In genomic region chr4:148075259-148075658, GRCm38 (mm10) we compare ENCODE assay signal across 8 mouse cellular contexts. TPM values are rescaled to one million over a fixed set of nuclear protein-coding genes. Genes with fewer than 3 reads are reported as not detected.
DNase-seq lines count a peak whose midpoint lies in the region; ATAC-seq and TF ChIP-seq lines count a peak whose summit lies in the region.

No protein-coding gene starts in this region.

- 0 out of 2 replicates have a peak, but pooled peaks cover 5% of the 10 kb centered on the region for H3K4me1 ChIP-seq in heart, embryonic 15.5 days (replicated peaks)
- H3K4me1 ChIP-seq in kidney, postnatal 0 days (replicated peaks; ENCODE audit: insufficient read depth, low read length), result no peaks in the 10 kb centered on the region
- H3K4me1 ChIP-seq in liver, embryonic 12.5 days, result peaks cover 17% of the 10 kb centered on the region

- ATAC-seq in erythroid progenitor cell, adult 5-6 weeks (replicated peaks; ENCODE audit: low FRiP score, poor library complexity, severe bottlenecking), result peak; percentile 75
- ATAC-seq in heart, embryonic 15.5 days (replicated peaks; ENCODE audit: insufficient number of reproducible peaks, insufficient read depth, low FRiP score, low read depth), result no peak
- no peak for ATAC-seq in kidney, postnatal 0 days (replicated peaks; ENCODE audit: low FRiP score, low read depth)
- ATAC-seq in liver, embryonic 12.5 days, result peak; percentile 62

- 32% methylated on average over 21 of the region's 21 CpGs for WGBS in heart, embryonic 15.5 days
- 31% methylated on average over 21 of the region's 21 CpGs for WGBS in kidney, postnatal 0 days
- 33% methylated on average over 21 of the region's 21 CpGs for WGBS in liver, embryonic 12.5 days (ENCODE audit: insufficient replicate concordance)

- H3K27me3 ChIP-seq in heart, embryonic 15.5 days, result no peaks in the 10 kb centered on the region
- H3K27me3 ChIP-seq in kidney, postnatal 0 days (ENCODE audit: insufficient read depth, low read length), result no peaks in the 10 kb centered on the region
- H3K27me3 ChIP-seq in liver, embryonic 12.5 days (replicated peaks), result 0 out of 2 replicates have a peak, but pooled peaks cover 3% of the 10 kb centered on the region

- H3K9me3 ChIP-seq in heart, embryonic 15.5 days (replicated peaks), result no peaks in the 10 kb centered on the region
- H3K9me3 ChIP-seq in kidney, postnatal 0 days (replicated peaks; ENCODE audit: low read length), result no peaks in the 10 kb centered on the region
- H3K9me3 ChIP-seq in liver, embryonic 12.5 days (replicated peaks), result no peaks in the 10 kb centered on the region

- no peak for TF ChIP-seq CTCF in kidney, postnatal 0 days (IDR thresholded peaks at IDR 0.05; ENCODE audit: low read depth)

- H3K36me3 ChIP-seq in heart, embryonic 15.5 days, result 0 out of 2 replicates have a peak, but pooled peaks cover 5% of the 10 kb centered on the region
- H3K36me3 ChIP-seq in kidney, postnatal 0 days (ENCODE audit: insufficient read depth, low read length), result peaks cover 6% of the 10 kb centered on the region
- peaks cover 11% of the 10 kb centered on the region for H3K36me3 ChIP-seq in liver, embryonic 12.5 days

- no peak overlapping the region for H3K27ac ChIP-seq in heart, embryonic 15.5 days
- no peak overlapping the region for H3K27ac ChIP-seq in kidney, postnatal 0 days
- H3K27ac ChIP-seq in liver, embryonic 12.5 days, result peak overlapping the region; percentile 27; the same call in 1 of the 2 replicates

- peak overlapping the region; percentile 42 for H3K4me3 ChIP-seq in heart, embryonic 15.5 days
- 0 out of 2 replicates have a peak overlapping the region, but pooled peaks have one; percentile 13 for H3K4me3 ChIP-seq in kidney, postnatal 0 days (replicated peaks; ENCODE audit: low read depth, low read length)
- H3K4me3 ChIP-seq in liver, embryonic 12.5 days, result peak overlapping the region; percentile 47

- peak; percentile 51 to 64 for DNase-seq in urinary bladder, adult 18-20 months (ENCODE audit: low spot score in 2 of 2)
- DNase-seq in urinary bladder, postnatal 10 days (ENCODE audit: low spot score), result no peak
- peak; percentile 78 for DNase-seq in kidney, postnatal 0 days (ENCODE audit: low spot score)
- peak; percentile 16 to 18 for DNase-seq in monocyte, adult 2 months (ENCODE audit: low read depth in 1 of 2, low spot score in 2 of 2)
- DNase-seq in spleen, postnatal 4 days (ENCODE audit: low spot score in 2 of 2), result peak; percentile 64 to 77

- H3K4me2 ChIP-seq in heart, embryonic 15.5 days, result peak overlapping the region; percentile 61
- peak overlapping the region; percentile 48 for H3K4me2 ChIP-seq in kidney, postnatal 0 days (ENCODE audit: low read length)
- peak overlapping the region; percentile 68 for H3K4me2 ChIP-seq in liver, embryonic 12.5 days

- H3K9ac ChIP-seq in heart, embryonic 15.5 days, result peak overlapping the region; percentile 38; the same call in 1 of the 2 replicates
- H3K9ac ChIP-seq in kidney, postnatal 0 days (ENCODE audit: low read depth, low read length), result no peak overlapping the region
- H3K9ac ChIP-seq in liver, embryonic 12.5 days, result peak overlapping the region; percentile 36; the same call in 1 of the 2 replicates

RNA-seq across cellular contexts. Expression of gene Agtrap, which starts 12.6 kb away (rescaled TPM):
- total RNA-seq in erythroid progenitor cell, adult 5-6 weeks (2015; ENCODE audit: low replicate concordance), result 4.6 and 5.8 TPM in 2 replicates
- total RNA-seq in erythroid progenitor cell, adult 5-6 weeks (2017; ENCODE audit: low replicate concordance), result 3.6 and 4.1 TPM in 2 replicates
- polyA plus RNA-seq in heart, embryonic 15.5 days (2015; fragmentation: Nextera tagmentation; extraction: Ambion mirVana), result 15.8 and 18.7 TPM in 2 replicates
- polyA plus RNA-seq in kidney, postnatal 0 days (2015; fragmentation: Nextera tagmentation; extraction: Ambion mirVana), result 38.4 and 38.9 TPM in 2 replicates
- 12.3 and 12.5 TPM in 2 replicates for polyA plus RNA-seq in liver, embryonic 12.5 days (2016; fragmentation: Nextera tagmentation; extraction: Ambion mirVana)

RNA-seq across cellular contexts. Expression of gene Mthfr, which starts 36.4 kb away (rescaled TPM):
- total RNA-seq in erythroid progenitor cell, adult 5-6 weeks (2015; ENCODE audit: low replicate concordance), result 5.8 and 8.0 TPM in 2 replicates
- total RNA-seq in erythroid progenitor cell, adult 5-6 weeks (2017; ENCODE audit: low replicate concordance), result 2.0 and 7.1 TPM in 2 replicates
- polyA plus RNA-seq in heart, embryonic 15.5 days (2015; fragmentation: Nextera tagmentation; extraction: Ambion mirVana), result 11.2 and 16.1 TPM in 2 replicates
- 14.6 and 16.6 TPM in 2 replicates for polyA plus RNA-seq in kidney, postnatal 0 days (2015; fragmentation: Nextera tagmentation; extraction: Ambion mirVana)
- polyA plus RNA-seq in liver, embryonic 12.5 days (2016; fragmentation: Nextera tagmentation; extraction: Ambion mirVana), result 14.0 and 14.7 TPM in 2 replicates

RNA-seq across cellular contexts. Expression of gene Clcn6, which starts 36.6 kb away (rescaled TPM):
- total RNA-seq in erythroid progenitor cell, adult 5-6 weeks (2015; ENCODE audit: low replicate concordance), result 1.3 and 2.5 TPM in 2 replicates
- total RNA-seq in erythroid progenitor cell, adult 5-6 weeks (2017; ENCODE audit: low replicate concordance), result 1.7 and 2.7 TPM in 2 replicates
- polyA plus RNA-seq in heart, embryonic 15.5 days (2015; fragmentation: Nextera tagmentation; extraction: Ambion mirVana), result 6.6 and 7.7 TPM in 2 replicates
- polyA plus RNA-seq in kidney, postnatal 0 days (2015; fragmentation: Nextera tagmentation; extraction: Ambion mirVana), result 4.2 and 5.0 TPM in 2 replicates
- 2.1 and 2.4 TPM in 2 replicates for polyA plus RNA-seq in liver, embryonic 12.5 days (2016; fragmentation: Nextera tagmentation; extraction: Ambion mirVana)

RNA-seq across cellular contexts. Expression of gene Mad2l2, which starts 54.9 kb away (rescaled TPM):
- 11.5 and 20.5 TPM in 2 replicates for total RNA-seq in erythroid progenitor cell, adult 5-6 weeks (2015; ENCODE audit: low replicate concordance)
- total RNA-seq in erythroid progenitor cell, adult 5-6 weeks (2017; ENCODE audit: low replicate concordance), result 0.30 and 5.5 TPM in 2 replicates
- polyA plus RNA-seq in heart, embryonic 15.5 days (2015; fragmentation: Nextera tagmentation; extraction: Ambion mirVana), result 30.9 and 35.4 TPM in 2 replicates
- 73.1 and 77.2 TPM in 2 replicates for polyA plus RNA-seq in kidney, postnatal 0 days (2015; fragmentation: Nextera tagmentation; extraction: Ambion mirVana)
- 24.2 and 25.5 TPM in 2 replicates for polyA plus RNA-seq in liver, embryonic 12.5 days (2016; fragmentation: Nextera tagmentation; extraction: Ambion mirVana)

RNA-seq across cellular contexts. Expression of gene Draxin, which starts 55.2 kb away (rescaled TPM):
- 0.42 TPM in 1 of 2 replicates, not detected in the other for total RNA-seq in erythroid progenitor cell, adult 5-6 weeks (2015; ENCODE audit: low replicate concordance)
- total RNA-seq in erythroid progenitor cell, adult 5-6 weeks (2017; ENCODE audit: low replicate concordance), result not detected in 2 replicates
- 0.15 TPM in 1 of 2 replicates, not detected in the other for polyA plus RNA-seq in heart, embryonic 15.5 days (2015; fragmentation: Nextera tagmentation; extraction: Ambion mirVana)
- polyA plus RNA-seq in kidney, postnatal 0 days (2015; fragmentation: Nextera tagmentation; extraction: Ambion mirVana), result 0.14 and 0.24 TPM in 2 replicates
- polyA plus RNA-seq in liver, embryonic 12.5 days (2016; fragmentation: Nextera tagmentation; extraction: Ambion mirVana), result 0.08 TPM in 2 replicates

Comparison
In these comparisons a context has a peak if more than half of its experiments do, and no peak if none do; other contexts are left out.
1. ATAC-seq: peak in erythroid progenitor cell, adult 5-6 weeks (single experiment) and liver, embryonic 12.5 days (single experiment); none in heart, embryonic 15.5 days (single experiment) and kidney, postnatal 0 days (single experiment).
2. Peak in every context shown above with its lines, with median percentiles within 50 percentile points of each other: H3K4me2 ChIP-seq and H3K4me3 ChIP-seq.